Mouse (Mus musculus): ENCODE data around the gene Rpl15.

DNA sequence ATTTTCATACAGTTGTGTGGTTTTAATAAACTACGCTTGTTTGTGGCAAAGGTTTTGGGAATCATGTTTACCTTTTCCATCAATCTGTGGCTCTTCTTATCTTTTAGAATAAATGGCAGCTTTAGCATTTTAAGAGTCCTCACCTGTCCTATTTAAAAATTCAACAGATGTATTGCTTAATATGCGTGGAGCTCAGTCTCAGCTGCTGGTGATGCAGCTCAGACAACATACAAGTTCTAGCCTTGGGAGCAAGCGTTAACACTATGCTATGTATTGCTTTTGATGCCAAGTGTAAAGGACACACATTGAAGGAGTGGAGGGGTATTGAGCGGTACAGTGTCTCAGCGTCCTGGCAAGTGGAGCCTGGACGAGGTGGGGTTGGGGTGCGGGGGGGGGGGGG, 475 bp upstream of the Rpl15 start:
- TF ChIP-seq CTCF (IDR thresholded peaks at IDR 0.05; ENCODE audit: insufficient read depth, low read length): no peak
- no peak for TF ChIP-seq POLR2A (IDR thresholded peaks at IDR 0.05; ENCODE audit: borderline replicate concordance, extremely low read depth, low read depth, low read length)
